Mouse (Mus musculus): ENCODE measurements around the gene Crip1. TPM values are rescaled to one million over a fixed set of nuclear protein-coding genes. Genes with fewer than 3 reads are reported as not detected.

Crip1 gene
- polyA plus RNA-seq, 3 experiments from 2014 or later: 839 to 2,286 (median 900) TPM

DNA sequence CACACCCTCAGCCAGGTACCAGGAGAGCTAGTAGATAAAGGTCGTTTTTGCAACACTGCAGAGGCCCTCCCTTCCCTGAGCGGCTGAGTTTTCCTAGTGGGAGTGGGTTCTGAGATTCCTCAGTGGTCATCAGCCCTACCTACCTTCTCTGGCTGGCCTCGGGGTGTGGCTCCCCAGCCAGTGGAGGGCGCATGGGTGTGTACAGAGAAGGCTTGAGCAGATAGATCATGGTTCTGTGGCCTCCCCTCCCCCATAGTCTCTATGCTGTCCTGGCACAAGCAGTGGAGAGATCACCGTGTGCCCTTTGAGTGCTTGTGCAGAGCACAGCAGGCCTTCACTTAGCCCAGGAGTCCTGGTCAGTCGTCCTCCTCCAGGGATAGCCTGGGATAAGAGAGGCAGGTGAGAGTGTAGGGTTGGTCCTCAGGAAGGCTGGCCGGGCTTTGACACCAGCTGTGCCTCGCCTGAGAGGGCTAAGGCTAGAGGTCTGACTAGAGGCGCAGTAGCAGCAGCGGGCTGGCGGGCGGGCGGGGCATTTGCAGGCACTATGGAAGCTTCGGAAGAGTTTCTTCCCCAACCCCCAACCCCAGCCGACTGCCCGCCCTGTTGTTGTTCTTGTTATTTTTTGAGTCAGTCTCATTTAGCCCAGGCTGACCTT, 2.4 kb downstream of the Crip1 start:
- no peak for ATAC-seq

DNA sequence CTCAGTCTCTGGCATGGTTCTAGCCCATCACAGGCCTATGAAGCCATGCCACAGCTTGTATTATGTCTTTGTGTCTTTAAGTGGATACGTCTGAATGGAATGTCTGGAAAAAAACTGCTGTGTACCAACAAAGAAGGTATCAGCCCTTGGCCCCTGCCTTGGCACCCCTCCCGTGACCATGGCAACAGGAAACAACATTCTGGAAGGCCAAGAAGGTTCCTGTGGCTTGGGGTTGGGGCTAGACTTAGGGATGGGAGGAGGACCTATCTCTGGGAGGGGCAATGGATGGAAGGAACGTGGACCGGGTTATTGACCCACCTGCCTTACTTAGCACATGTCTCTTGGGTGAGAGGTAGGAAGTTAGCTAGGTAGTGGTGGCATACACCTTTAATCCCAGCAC, 3.2 kb downstream of the Crip1 start:
- no peak for ATAC-seq

DNA sequence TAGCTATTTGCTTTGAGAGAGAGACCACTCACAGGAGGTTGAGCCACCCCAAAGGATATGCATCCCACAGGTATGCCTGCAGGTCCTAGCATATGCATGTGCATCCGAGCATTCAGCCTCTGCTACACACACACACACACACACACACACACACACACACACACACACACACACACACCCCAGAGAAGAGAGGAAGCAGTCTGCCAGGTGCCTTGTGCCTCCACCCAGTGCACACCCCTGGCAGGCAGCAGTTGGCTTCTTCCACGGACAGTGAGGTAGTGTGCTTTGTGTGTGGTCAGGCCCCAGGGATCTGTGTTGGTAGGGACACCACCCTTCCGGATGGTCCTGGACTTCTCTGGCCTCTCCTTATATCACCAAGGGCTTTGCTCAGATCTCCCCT, 3.8 kb downstream of the Crip1 start:
- ATAC-seq: no peak

DNA sequence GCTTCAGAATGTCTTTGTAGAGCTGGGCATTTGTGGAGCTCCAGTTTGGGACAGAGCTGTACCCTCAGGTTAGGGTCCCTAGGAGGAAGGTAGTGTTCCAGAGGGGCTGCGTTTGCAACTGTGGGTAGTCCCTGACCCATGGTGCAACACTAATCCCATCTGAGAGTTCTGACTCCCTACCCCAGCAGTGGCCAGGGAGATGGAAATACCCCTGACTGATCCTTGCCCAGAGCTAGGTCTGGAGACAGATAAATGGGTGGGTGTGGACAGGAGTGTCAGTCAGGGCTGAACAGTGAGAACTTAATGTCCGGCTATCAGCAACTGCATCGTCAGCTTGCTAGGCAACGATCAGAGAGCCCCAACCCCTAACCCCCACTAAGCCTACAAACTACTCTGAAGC, 4.5 kb downstream of the Crip1 start:
- ATAC-seq: no peak

DNA sequence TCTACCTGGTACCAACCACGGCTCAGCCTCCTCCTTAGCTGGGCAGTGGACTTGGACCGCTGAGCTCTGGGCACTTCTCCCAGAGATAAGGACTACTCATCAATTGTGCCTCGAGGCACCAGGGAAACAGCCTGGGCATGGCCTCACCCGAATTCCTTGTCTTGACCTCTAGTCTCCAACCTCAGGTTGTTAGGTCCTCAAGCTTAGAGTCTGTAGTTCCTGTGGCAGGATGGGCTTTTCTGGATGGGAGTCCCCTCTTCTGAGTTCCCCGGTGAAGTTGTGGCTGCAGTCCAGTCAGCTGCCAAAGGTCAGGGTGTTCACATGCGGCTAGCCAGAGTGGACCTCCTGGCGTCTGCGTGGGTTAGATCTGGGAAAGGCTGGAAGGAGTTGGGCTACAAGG, 4.9 kb downstream of the Crip1 start:
- no peak for ATAC-seq

DNA sequence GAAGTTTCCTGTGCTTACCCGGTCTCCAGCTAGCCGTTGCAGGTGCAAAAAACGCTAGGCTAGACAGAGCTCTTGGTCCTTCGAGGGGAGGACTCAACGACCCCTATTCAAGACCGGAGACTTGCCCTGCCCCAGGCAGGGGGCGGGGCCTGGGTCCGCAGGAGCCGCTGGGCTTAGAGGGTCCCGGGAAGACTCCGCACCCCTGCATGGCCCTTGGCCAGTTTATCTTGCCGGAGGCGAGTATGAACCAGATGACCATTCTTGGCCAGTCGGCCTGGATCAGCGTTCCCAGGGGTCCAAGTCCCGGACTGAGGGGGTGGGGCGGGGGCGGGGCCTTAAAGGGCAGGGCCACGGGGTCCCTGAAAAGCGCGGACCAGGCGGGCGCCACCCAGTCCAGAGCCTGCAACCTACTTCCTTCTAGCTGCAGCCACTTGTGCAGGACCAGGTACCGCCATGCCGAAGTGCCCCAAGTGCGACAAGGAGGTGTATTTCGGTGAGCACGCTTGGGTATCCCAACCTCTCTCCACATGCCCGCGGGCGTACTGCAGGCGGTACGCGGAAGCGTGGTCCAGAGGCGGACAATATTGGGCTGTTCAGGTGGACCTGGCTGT, 5.7 kb downstream of the Crip1 start:
- no peak for ATAC-seq

DNA sequence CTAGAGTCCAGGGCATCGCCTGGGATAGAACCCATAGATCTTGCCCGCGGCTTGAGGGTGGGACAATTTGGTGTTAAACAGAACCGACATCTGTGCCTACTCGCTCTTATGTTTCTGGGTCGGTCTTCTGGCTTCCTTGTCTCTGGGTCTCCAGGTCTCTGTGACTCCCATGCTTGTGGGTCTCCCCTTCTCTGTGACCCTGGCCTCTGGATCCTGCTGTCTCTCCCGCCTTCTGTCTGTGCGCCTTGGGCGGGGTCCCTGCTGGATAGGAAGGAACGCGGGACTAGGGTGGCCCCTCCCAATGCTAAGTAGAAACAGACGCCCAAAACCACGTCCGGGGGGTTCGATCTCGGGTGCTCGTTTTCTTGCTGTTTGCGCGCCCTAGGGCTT, 6.2 kb downstream of the Crip1 start:
- no peak for ATAC-seq

DNA sequence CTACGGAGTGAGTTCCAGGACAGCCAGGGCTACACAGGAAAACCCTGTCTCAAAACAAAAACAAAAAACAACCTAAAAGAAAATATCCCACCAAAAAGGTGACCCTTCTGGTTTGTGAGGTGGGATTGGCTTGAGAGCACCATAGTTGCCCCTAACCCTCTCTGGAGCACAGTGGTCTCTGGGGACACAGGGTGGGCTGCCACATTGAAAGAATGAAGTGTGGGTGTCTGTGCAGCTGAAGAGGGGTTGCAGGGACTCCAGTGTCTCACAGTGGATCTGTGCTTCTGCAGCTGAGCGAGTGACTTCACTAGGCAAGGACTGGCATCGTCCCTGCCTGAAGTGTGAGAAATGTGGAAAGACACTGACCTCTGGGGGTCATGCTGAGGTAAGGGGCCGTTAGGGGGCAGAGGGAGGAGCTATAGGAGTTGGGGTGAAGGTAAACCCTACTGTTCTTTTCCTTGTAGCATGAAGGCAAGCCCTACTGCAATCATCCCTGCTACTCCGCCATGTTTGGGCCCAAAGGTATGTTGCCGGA, 6.9 kb downstream of the Crip1 start:
- no peak for ATAC-seq

DNA sequence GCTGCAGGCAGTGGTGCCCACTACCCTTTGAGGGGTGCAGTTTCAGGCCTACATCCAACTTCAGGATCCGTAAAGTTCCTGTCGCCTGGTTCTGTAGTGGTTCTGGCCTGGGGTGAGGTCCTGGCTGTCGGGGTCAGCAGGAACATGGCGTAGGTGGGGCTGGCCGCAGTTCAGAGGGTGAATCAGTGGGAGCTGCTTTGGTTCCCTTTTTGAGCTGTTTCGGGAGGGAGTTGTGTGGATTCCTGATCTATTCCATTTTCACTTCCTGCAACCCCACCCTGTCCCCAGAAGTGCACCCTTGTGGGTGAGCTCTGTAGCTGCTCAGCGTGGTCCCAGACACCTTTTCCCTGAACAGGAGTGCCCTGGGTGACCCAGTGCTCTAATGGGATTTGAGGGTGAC, 7.9 kb downstream of the Crip1 start:
- no peak for ATAC-seq

DNA sequence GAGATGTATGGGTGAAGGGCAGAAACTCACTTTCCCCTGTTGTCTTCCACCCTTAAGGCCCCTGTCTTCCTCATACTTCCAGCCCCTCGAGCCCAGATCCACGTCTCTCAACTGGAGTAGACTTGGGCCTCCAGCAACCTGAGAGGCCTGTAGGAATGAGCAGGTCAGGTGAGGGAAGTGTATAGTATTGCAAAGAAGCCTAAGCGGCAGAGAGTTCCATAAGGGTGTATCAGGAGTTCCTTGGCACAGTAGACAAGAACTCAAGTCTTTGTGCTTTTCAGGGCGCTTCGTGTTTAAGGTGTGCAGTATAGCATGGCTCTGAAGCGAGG, 8.6 kb downstream of the Crip1 start:
- ATAC-seq: no peak

DNA sequence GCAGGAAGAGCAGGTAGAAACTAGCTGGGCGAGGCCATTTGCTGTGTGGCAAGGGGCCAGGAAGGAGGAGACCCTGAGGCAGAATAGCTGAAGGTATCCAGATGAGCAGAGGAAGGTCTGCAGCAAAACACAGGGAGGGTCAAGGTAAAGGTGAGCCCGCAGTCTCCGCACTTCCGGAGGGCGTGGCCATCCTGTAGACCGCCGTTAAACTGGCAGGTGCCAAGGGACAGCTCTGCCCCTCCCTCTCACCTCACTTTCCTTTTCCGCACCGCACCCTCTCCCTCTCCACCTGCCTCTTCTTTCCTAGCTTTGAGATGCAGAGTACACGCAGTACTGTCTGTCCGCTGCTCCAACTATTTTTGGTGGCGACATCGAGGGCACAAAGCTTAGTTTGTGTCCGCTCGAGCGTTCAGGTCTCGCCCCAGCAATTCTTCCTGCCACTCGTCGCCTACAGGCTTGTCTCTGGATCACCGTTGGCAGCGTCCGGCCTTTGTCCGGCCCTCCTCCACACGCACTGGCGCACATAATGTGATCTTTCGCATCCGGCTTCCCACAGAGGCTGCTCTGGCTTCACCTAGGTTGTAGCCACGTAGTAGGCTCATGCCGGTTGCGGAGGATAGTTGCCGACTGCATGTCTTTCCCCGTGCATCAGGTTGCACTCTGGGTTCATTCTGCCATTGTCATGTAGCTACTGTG, 9.1 kb downstream of the Crip1 start:
- ATAC-seq: peak; percentile 5

DNA sequence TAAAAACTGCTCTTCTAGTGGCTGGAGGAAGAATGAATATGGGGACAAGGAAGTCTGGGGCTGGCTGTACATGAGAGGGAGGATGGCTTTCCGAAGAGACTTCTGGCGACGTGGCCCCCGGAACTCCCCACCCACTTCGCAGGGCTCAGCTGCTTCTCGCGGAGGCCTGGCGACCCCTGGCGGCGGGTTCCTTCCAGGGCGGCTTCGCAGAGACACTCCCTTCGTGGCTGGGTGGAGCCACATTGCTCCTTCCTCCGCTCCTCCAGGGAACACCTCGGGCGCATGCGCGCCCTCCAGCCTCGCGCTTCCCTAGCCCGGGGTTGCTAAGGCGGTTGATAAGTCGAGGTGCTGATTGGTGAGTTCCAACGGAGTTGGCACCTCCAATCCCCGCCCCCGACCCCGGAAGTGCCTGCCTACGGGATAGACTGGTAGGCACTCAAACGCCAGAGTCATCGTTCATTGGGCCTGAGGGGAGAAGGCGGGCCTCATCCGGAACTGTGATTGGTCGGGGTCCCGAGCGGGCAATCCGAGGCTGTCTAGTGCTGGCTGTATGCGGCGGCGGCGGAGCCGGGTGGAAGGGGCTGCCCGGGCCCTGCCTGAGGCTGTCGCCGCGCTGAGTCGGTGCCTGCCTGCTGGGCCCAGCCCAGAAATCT, 9.9 kb downstream of the Crip1 start, which contains the start of gene Tedc1:
TSS of gene Tedc1 (plus strand) at position 535 of the 653 bp plus-strand sequence.
- ATAC-seq: peak; percentile 87

DNA sequence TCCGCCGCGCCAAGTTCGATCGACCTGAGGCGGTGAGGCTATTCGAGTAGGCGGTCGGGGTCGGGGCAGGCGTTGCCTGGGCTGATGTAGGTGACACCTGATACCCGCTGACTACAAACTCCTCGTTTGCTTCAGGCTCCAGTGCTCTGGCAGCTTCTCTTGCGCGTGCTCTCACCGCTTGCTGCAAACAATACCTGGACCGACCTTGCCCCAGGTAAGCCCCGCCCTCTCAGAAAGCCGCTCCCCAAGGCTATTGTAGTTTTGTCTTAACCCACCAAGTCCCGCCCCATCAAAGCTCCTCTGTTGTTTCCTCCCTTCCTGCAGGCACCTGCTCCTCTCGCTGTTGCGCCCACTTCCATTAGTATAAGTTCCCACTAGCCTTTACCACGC, 10.4 kb downstream of the Crip1 start:
- no peak for ATAC-seq

DNA sequence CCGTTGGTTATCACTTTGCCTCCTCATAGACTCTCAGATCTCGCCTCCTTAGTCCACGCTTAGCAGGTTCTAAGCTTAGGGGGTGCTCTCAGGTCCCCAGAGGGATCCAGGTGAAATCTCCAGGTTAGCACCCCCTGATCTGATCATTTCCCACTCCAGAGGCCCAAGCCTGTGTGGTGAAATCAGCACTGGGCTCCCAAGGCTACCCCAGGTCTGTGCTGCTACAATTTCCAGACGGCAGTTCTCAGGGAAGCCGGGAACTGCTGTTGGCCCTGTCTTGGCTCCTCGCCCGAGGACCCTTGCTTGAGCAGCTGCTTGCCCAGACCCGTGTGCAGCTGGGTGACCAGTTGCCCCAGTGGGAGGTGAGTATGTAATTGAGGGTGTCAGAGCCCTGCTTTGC, 10.9 kb downstream of the Crip1 start:
- ATAC-seq: no peak

DNA sequence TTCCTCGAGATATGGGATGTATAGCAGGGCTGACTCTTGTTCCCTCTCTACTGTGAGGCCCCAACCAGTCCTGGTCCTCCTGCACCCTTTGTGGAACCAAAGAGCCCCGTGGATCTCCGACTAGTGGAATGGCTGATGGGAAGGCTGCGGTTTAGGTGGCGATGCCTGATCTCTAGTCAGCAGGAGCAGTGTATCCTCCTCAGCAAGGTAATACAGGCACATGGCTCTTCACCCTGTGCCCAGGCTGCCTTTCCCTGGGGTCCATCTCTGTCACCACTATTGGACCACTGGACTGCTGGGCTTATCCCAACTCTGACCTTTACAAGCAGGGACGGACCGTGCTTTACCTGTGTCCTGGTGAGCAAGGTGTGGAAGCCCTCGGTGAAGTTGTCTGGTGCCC, 11.4 kb downstream of the Crip1 start:
- ATAC-seq: no peak

DNA sequence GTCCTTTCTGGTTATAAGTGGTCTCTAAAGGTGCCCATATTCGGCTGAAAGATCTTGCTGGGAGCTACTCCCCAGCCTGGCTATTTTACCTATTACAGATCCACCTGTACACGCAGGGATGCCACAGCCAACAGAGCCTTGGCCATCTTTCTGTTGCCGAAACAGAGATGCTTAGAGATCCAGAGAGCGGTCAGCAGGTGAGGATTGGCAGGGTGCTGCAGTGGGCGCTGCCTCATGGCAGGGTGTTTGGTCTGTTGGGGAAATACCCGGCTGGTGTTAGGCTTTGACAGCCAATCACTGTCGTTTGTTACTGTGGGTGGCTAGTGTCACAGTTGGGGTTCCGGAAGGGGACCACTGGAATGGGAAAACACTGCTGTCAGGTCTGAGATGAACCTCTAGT, 11.9 kb downstream of the Crip1 start:
- no peak for ATAC-seq

DNA sequence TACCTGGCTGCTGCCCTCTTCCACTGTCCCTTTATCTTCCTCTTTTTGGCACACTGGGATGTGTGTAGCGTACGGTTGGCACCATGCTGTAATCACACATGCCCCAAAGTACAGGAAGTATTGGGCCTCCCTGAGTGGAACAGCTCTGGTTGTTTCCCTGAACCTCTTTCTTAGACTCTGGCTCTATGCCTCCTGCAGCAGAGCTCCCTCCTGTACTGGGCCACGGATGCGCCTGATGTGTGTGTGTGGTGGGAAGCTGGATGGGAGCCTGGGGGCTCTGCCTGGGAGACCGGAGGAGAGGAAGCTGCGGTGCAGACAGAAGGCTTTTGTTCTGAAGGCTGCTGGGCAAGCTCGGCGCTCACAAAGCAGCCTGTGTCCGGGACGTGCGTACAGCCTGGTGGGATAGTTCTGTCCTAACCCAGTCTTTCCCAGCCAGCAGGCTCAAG, 17.5 kb downstream of the Crip1 start:
- no peak for ATAC-seq

DNA sequence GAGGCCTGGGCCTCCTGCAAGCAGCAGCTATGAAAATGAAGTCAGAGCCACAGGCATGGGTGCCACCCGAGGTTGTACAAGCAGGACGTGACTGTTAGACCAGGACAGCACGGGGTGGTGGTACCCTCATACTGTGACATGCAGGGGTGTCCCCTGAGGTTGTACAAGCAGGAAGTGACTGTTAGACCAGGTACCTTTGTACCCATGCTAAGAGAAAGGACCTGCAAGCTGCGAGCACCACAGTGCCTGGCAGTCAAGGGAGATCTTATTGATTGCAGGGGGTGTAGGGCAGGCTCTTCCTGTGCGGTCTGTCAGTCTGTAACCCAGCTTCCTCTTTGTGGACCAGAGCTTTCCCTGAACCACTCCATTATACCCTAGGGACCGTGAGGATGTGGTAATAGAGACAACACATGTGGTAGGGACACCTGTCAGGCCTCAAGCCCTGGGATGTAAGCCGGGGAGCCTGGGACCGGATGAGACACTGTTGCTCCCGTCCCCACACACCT, 22.0 kb downstream of the Crip1 start:
- peak; percentile 93 for ATAC-seq

DNA sequence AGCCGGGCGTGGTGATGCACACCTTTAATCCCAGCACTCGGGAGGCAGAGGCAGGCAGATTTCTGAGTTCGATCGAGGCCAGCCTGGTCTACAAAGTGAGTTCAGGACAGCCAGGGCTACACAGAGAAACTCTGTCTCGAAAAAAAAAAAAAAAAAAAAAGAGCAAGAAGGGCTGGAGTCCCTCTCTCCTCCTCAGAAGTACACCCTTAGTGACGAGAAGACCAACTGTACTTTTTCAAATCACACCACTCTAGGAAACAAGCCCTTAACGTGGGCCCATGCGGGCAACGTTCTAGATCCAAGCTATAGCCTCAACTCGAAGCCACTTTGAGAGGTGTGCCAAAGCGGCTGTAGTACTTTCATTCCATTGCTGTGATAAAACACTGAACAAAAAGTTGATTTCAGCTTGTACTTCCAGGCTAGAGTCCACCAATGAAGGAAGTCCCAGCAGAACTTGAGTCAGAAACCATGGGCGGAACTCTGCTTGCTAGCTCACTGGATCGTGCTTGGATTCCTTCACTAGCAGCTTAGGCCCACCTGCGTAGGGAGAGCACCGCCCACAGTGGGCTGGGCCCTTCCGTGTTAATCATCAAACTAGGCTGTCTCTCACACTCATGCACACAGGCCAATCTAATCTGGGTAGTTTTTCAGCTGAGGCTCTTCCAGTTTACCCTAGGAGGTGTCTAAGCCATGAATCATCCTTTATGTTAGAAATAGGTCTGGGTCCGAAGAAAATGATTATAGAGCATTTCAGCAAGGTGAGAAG, 31.0 kb downstream of the Crip1 start:
- no peak for ATAC-seq

DNA sequence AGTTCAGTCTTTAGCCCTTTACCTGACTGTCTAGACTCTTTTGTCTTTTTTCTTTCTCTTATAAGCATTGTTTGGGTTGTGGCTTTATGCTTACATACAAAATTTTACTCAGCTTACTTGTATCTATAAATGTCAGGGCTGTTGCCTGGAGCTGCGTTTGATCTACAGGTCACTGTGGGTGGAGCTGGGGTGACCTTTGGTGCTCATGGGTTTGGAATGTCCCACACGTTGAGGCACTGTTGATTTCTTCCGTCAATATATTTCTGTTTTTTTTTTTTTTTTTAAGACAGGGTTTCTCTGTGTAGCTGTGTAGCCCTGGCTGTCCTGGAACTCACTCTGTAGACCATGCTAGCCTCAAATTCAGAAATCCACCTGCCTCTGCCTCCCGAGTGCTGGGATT, 34.9 kb downstream of the Crip1 start:
- ATAC-seq: no peak

DNA sequence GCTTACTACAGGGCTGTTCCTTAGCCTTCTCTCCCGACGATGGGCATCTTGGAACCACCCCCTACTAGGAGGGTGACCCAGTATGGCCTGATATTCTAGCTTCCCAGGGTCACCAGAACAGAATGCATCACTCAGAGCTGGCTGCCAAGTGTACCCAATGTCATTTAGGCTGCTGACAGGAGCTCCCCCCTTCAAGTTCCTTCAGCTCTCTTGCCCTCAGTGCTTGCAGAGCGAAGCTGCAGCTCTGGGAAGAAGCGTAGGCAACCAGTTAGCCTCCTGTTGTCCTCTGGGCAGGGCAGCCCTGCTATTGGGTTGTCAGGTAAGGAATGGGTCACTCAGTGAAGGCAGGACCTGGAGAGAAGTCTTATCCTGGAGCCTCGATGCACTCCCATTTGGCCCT, 38.8 kb downstream of the Crip1 start:
- ATAC-seq: no peak
